In the genomic region with DNA sequence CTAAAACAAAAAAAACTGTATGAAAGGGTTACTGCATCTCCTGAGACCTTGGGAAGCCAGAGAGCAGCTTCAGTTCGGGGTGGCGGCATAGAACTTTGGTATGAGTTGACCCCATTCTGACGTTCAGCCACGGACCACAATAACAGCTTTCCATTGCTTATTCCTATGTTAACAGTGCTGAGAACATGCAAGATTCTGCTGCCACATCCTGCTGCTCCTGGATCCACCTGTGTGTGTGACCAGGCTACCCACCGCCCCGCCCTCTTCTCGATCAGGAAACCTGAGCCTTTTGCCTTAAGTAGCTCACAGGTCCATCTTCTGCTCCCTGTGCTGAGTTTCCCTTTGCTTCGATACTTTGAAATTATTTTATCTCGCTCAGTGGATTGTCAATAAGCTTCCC, we compare ENCODE assay signal across 45 mouse cellular contexts. TPM values are rescaled to one million over a fixed set of nuclear protein-coding genes. Genes with fewer than 3 reads are reported as not detected.
"Had no signal": no experiment of that assay in that cellular context is flagged by ENCODE, and none has a peak within 500 bp of the region (broad histone marks: within the 10 kb centered on the region; RNA-seq: fewer than 3 reads in every experiment).

No protein-coding gene starts in this region.

- H3K4me3 ChIP-seq: left cerebral cortex, adult 2 months; limb, embryonic 10.5 days; limb, embryonic 12.5 days; limb, embryonic 13.5 days; limb, embryonic 15.5 days; liver, embryonic 12.5 days; liver, embryonic 13.5 days; liver, embryonic 15.5 days; lung, embryonic 15.5 days; megakaryocyte, embryonic 14.5 days; midbrain, embryonic 10.5 days; midbrain, embryonic 12.5 days; midbrain, embryonic 13.5 days; midbrain, embryonic 15.5 days; myocyte had no signal

- ATAC-seq: liver, embryonic 12.5 days; liver, postnatal 0 days; lung, postnatal 0 days; midbrain, embryonic 13.5 days; midbrain, embryonic 15.5 days; midbrain, embryonic 16.5 days had no signal

- H3K27ac ChIP-seq: left cerebral cortex, adult 2 months; limb, embryonic 10.5 days; limb, embryonic 12.5 days; limb, embryonic 13.5 days; limb, embryonic 15.5 days; liver, embryonic 12.5 days; liver, embryonic 13.5 days; liver, embryonic 14.5 days; liver, embryonic 15.5 days; macrophage; midbrain, embryonic 10.5 days; midbrain, embryonic 12.5 days; midbrain, embryonic 13.5 days; midbrain, embryonic 15.5 days had no signal

- H3K4me2 ChIP-seq: limb, embryonic 12.5 days; limb, embryonic 13.5 days; limb, embryonic 15.5 days; liver, embryonic 11.5 days; liver, embryonic 12.5 days; liver, embryonic 13.5 days; liver, embryonic 15.5 days; lung, embryonic 14.5 days; lung, embryonic 15.5 days; midbrain, embryonic 11.5 days; midbrain, embryonic 12.5 days; midbrain, embryonic 13.5 days; midbrain, embryonic 15.5 days had no signal

- H3K9me3 ChIP-seq: limb, embryonic 10.5 days; limb, embryonic 12.5 days; limb, embryonic 13.5 days; limb, embryonic 15.5 days; liver, embryonic 12.5 days; liver, embryonic 13.5 days; liver, embryonic 15.5 days; lung, embryonic 15.5 days; midbrain, embryonic 10.5 days; midbrain, embryonic 12.5 days; midbrain, embryonic 13.5 days; midbrain, embryonic 15.5 days had no signal

- H3K27me3 ChIP-seq: limb, embryonic 13.5 days; lung, embryonic 15.5 days; midbrain, embryonic 12.5 days; midbrain, embryonic 13.5 days; midbrain, embryonic 15.5 days had no signal

- H3K9ac ChIP-seq: limb, embryonic 12.5 days; limb, embryonic 13.5 days; limb, embryonic 15.5 days; liver, embryonic 12.5 days; liver, embryonic 13.5 days; liver, embryonic 14.5 days; liver, embryonic 15.5 days; liver, postnatal 0 days; lung, embryonic 14.5 days; lung, embryonic 15.5 days; midbrain, embryonic 12.5 days; midbrain, embryonic 13.5 days; midbrain, embryonic 15.5 days had no signal

- H3K36me3 ChIP-seq: limb, embryonic 10.5 days; limb, embryonic 12.5 days; limb, embryonic 13.5 days; limb, embryonic 15.5 days; liver, embryonic 12.5 days; liver, embryonic 13.5 days; liver, embryonic 15.5 days; lung, embryonic 15.5 days; midbrain, embryonic 10.5 days; midbrain, embryonic 12.5 days; midbrain, embryonic 13.5 days; midbrain, embryonic 15.5 days had no signal

- DNase-seq: left cerebral cortex, postnatal 4 days; liver; liver, embryonic 13.5 days; liver, postnatal 0 days; lung, adult 18-20 months; lung, adult 2 months; lung, embryonic 14.5 days; lung, postnatal 10 days; lung, postnatal 14 days; lung, postnatal 36 days; midbrain, embryonic 14.5 days had no signal

- H3K4me1 ChIP-seq: megakaryocyte, embryonic 14.5 days; midbrain, embryonic 12.5 days; midbrain, embryonic 15.5 days had no signal

RNA-seq across cellular contexts. Expression of gene Tmem213, which starts 3.1 kb away (rescaled TPM):
- total RNA-seq: left cerebral cortex, adult 18-20 months; left cerebral cortex, adult 2 months; left cerebral cortex, adult 8-10 months; left cerebral cortex, postnatal 10 days; left cerebral cortex, postnatal 14 days; left cerebral cortex, postnatal 25 days; left cerebral cortex, postnatal 36 days; left cerebral cortex, postnatal 4 days; liver, adult 2 months; megakaryocyte progenitor cell, adult 5-6 weeks; megakaryocyte, adult 5-6 weeks; megakaryocyte-erythroid progenitor cell, adult 5-6 weeks; midbrain, postnatal 0 days; monocyte, adult 5-6 weeks had no signal
- polyA plus RNA-seq: limb, embryonic 10.5 days; limb, embryonic 11.5 days; liver, adult 2 months; liver, embryonic 11.5 days; liver, embryonic 12.5 days; liver, embryonic 13.5 days; liver, embryonic 14.5 days; liver, embryonic 15.5 days; liver, embryonic 16.5 days; liver, postnatal 0 days; macrophage; midbrain, embryonic 10.5 days; midbrain, embryonic 11.5 days; midbrain, embryonic 12.5 days; midbrain, embryonic 14.5 days; midbrain, embryonic 15.5 days; midbrain, embryonic 16.5 days; myocyte had no signal

RNA-seq across cellular contexts. Expression of gene Atp6v0a4, which starts 18.5 kb away (rescaled TPM):
- total RNA-seq: megakaryocyte progenitor cell, adult 5-6 weeks; megakaryocyte, adult 5-6 weeks; monocyte, adult 5-6 weeks had no signal
- polyA plus RNA-seq: limb, embryonic 10.5 days; limb, embryonic 11.5 days; limb, embryonic 12.5 days; macrophage; midbrain, embryonic 10.5 days; midbrain, embryonic 11.5 days; midbrain, embryonic 12.5 days; midbrain, embryonic 14.5 days had no signal

RNA-seq across cellular contexts. Expression of gene Svopl, which starts 59.1 kb away (rescaled TPM):
- total RNA-seq: left cerebral cortex, adult 18-20 months; left cerebral cortex, postnatal 36 days; left cerebral cortex, postnatal 4 days; liver, adult 2 months; megakaryocyte progenitor cell, adult 5-6 weeks; megakaryocyte, adult 5-6 weeks; megakaryocyte-erythroid progenitor cell, adult 5-6 weeks; monocyte, adult 5-6 weeks had no signal
- polyA plus RNA-seq: liver, adult 2 months; liver, embryonic 13.5 days; liver, embryonic 15.5 days; macrophage; myocyte had no signal
